ENCODE assay signal across 9 mouse cellular contexts in the genomic region with DNA sequence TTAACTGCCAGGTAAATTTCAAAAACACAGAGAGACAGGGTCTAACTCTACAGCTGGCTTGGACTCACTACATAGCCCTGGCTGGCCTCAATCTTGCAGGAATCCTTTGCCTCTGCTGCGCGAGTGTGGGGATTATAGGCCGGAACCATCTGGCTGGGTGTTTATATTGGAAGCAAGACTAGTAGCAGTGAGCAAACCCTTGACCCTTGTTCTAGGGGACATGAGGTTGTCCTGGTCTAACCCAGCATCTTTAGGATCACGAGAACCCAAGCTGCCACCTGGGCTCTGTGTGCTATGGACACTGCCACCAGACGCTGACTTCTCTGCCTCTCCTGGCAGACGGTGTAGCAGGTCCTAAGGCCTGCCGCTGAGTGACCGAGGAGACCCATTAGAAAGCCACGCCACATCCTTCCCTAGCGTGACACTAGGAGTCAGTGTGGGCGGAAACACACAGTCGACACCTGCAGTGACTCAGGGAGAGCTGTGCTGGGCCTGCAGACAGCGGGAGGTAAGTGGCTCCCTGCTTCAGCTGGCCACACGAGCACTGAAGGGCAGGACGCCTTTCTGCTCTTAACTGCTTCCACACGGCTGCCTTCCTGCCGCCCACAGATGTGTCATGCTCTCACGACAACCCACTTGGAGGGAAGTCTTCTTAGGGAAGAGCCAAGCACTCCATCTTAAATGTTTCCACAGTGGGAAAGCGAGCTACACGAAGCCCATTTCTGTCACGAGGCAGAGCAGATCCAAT. TPM values are rescaled to one million over a fixed set of nuclear protein-coding genes. Genes with fewer than 3 reads are reported as not detected.
DNase-seq lines count a peak whose midpoint lies in the region; ATAC-seq and TF ChIP-seq lines count a peak whose summit lies in the region.
"Had no signal": no experiment of that assay in that cellular context is flagged by ENCODE, and none has a peak within 500 bp of the region (broad histone marks: within the 10 kb centered on the region; RNA-seq: fewer than 3 reads in every experiment).

No protein-coding gene starts in this region.

- TF ChIP-seq POLR2A in lung, adult 2 months (IDR thresholded peaks at IDR 0.05; ENCODE audit: borderline replicate concordance, extremely low read depth, low read depth, low read length), result no peak

- peak; percentile 38 for ATAC-seq in granulocyte monocyte progenitor cell, adult 5-6 weeks (replicated peaks; ENCODE audit: poor library complexity, severe bottlenecking)

- intact Hi-C loops in heart, postnatal 10 days (cut with DNase I), result no loop called here

- no peak for TF ChIP-seq CTCF in lung, adult 2 months (IDR thresholded peaks at IDR 0.05; ENCODE audit: insufficient read depth, low read length)

- no peak overlapping the region for H3K4me3 ChIP-seq in lung, adult 2 months (replicated peaks; ENCODE audit: extremely low read depth, low read depth, low read length)
- H3K4me3 ChIP-seq: forebrain, embryonic 10.5 days had no signal

- 52% methylated on average over 21 of the region's 21 CpGs for WGBS in lung, adult 2 months

- peak; percentile 41 for DNase-seq in heart, adult 8-10 months (ENCODE audit: low spot score)
- DNase-seq in heart, postnatal 10 days, result no peak
- peak; percentile 17 for DNase-seq in CD4-positive helper T cell, adult 2 months (ENCODE audit: low read depth, low spot score)
- peak; percentile 32 for DNase-seq in naive thymus-derived CD4-positive, alpha-beta T cell, adult 2 months (ENCODE audit: low read depth)
- no peak for DNase-seq in urinary bladder, postnatal 4 days (ENCODE audit: low spot score in 2 of 2)
- no peak for DNase-seq in lung, adult 2 months
- no peak for DNase-seq in adrenal gland, postnatal 4 days (ENCODE audit: low spot score in 2 of 2)

- no peaks in the 10 kb centered on the region for H3K4me1 ChIP-seq in lung, adult 2 months (ENCODE audit: control insufficient read depth, insufficient read depth, low read length)

RNA-seq across cellular contexts. Expression of a gene that starts 10.9 kb away (rescaled TPM):
- 10 to 100 TPM; 19.3 to 22.2 (median 20.0) TPM for total RNA-seq in heart, adult 8-10 months (2022)
- 10 to 100 TPM; 22.0 to 24.0 TPM for total RNA-seq in heart, postnatal 10 days (2021)
- 2.6 and 5.5 TPM in 2 replicates for total RNA-seq in granulocyte monocyte progenitor cell, adult 5-6 weeks (2014; fragmentation: Nextera tagmentation)
- 5.5 and 7.1 TPM in 2 replicates for total RNA-seq in granulocyte monocyte progenitor cell, adult 5-6 weeks (2017)
- polyA plus RNA-seq in lung, adult 2 months (2012; rRNA removed), result 19.2 and 21.1 TPM in 2 replicates
- 10 to 100 TPM; 21.4 to 26.0 TPM for total RNA-seq in adrenal gland, postnatal 4 days (2021)

RNA-seq across cellular contexts. Expression of a gene that starts 53.1 kb away (rescaled TPM):
- total RNA-seq in heart, adult 8-10 months (2022), result 10 to 100 TPM; 77.7 to 95.0 (median 87.7) TPM
- 100 to 1,000 TPM; 121 to 149 TPM for total RNA-seq in heart, postnatal 10 days (2021)
- total RNA-seq in granulocyte monocyte progenitor cell, adult 5-6 weeks (2014; fragmentation: Nextera tagmentation), result 98.3 and 101 TPM in 2 replicates
- 158 and 172 TPM in 2 replicates for total RNA-seq in granulocyte monocyte progenitor cell, adult 5-6 weeks (2017)
- polyA plus RNA-seq in lung, adult 2 months (2012; rRNA removed), result 11.0 and 18.3 TPM in 2 replicates
- 10 to 100 TPM; 61.1 to 70.0 TPM for total RNA-seq in adrenal gland, postnatal 4 days (2021)

Comparison
In these comparisons a context has a peak if more than half of its experiments do, and no peak if none do; other contexts are left out.
1. DNase-seq: peak in heart, adult 8-10 months (single experiment), CD4-positive helper T cell, adult 2 months (single experiment) and naive thymus-derived CD4-positive, alpha-beta T cell, adult 2 months (single experiment); none in heart, postnatal 10 days (0 of 2), urinary bladder, postnatal 4 days (0 of 2), lung, adult 2 months (single experiment) and adrenal gland, postnatal 4 days (0 of 2).